Mouse (Mus musculus): ENCODE measurements around the gene Pou2f1. TPM values are rescaled to one million over a fixed set of nuclear protein-coding genes. Genes with fewer than 3 reads are reported as not detected.

Pou2f1 gene
- total and polyA plus RNA-seq, 3 experiments, result 7.6 to 11.4 (median 8.2) TPM

- Histone ChIP-seq H3K4me1 (ENCODE audit: control insufficient read depth, insufficient read depth, low read length) (no peaks in the 10 kb centered on the region), H3K9ac (ENCODE audit: low read depth, low read length) (no peak overlapping the region), H3K4me3 (no peak overlapping the region), H3K79me2 (replicated peaks; ENCODE audit: control insufficient read depth, insufficient read depth, low read length) (no peaks in the 10 kb centered on the region; the same call in none of the 2 replicates), H3K36me3 (ENCODE audit: control insufficient read depth, insufficient read depth, low read length) (peaks cover 5% of the 10 kb centered on the region), H3K27ac (no peak overlapping the region), H3K27me3 (ENCODE audit: control insufficient read depth, insufficient read depth, low read length) (no peaks in the 10 kb centered on the region)
- DNase-seq, result no peak
- WGBS, result 81% methylated on average over 5 of the region's 5 CpGs
- intact Hi-C loops (cut with DNase I), result no loop called here
- TF ChIP-seq EP300 (IDR thresholded peaks at IDR 0.05; ENCODE audit: insufficient read depth, low read depth, low read length), result no peak
- no peak for TF ChIP-seq CTCF (IDR thresholded peaks at IDR 0.05)
- TF ChIP-seq POLR2A (IDR thresholded peaks at IDR 0.05; ENCODE audit: insufficient read depth, low read depth, low read length), result no peak
Observed at GRCm38 (mm10) chr1:165933915-165934647, 68.4 kb downstream of the Pou2f1 start.

- Histone ChIP-seq H3K27ac (no peak overlapping the region), H3K27me3 (ENCODE audit: control insufficient read depth, insufficient read depth, low read length) (no peaks in the 10 kb centered on the region), H3K79me2 (replicated peaks; ENCODE audit: control insufficient read depth, insufficient read depth, low read length) (no peaks in the 10 kb centered on the region; the same call in none of the 2 replicates), H3K4me1 (ENCODE audit: control insufficient read depth, insufficient read depth, low read length) (no peaks in the 10 kb centered on the region), H3K4me3 (no peak overlapping the region), H3K36me3 (ENCODE audit: control insufficient read depth, insufficient read depth, low read length) (peaks cover 5% of the 10 kb centered on the region), H3K9ac (ENCODE audit: low read depth, low read length) (no peak overlapping the region)
- WGBS, result 98% methylated on average over 2 of the region's 2 CpGs
- DNase-seq, result no peak
- TF ChIP-seq CTCF (IDR thresholded peaks at IDR 0.05), result no peak
- TF ChIP-seq EP300 (IDR thresholded peaks at IDR 0.05; ENCODE audit: insufficient read depth, low read depth, low read length), result no peak
- TF ChIP-seq POLR2A (IDR thresholded peaks at IDR 0.05; ENCODE audit: insufficient read depth, low read depth, low read length), result no peak
- intact Hi-C loops (cut with DNase I), result no loop called here
Observed at GRCm38 (mm10) chr1:165932842-165933241, 69.6 kb downstream of the Pou2f1 start.

- WGBS, result 56% methylated on average over 3 of the region's 3 CpGs
- intact Hi-C loops (cut with DNase I), result no loop called here
- Histone ChIP-seq H3K36me3 (ENCODE audit: control insufficient read depth, insufficient read depth, low read length) (peaks cover 5% of the 10 kb centered on the region), H3K4me3 (no peak overlapping the region), H3K27ac (no peak overlapping the region), H3K79me2 (replicated peaks; ENCODE audit: control insufficient read depth, insufficient read depth, low read length) (no peaks in the 10 kb centered on the region; the same call in 1 of the 2 replicates), H3K4me1 (ENCODE audit: control insufficient read depth, insufficient read depth, low read length) (no peaks in the 10 kb centered on the region), H3K27me3 (ENCODE audit: control insufficient read depth, insufficient read depth, low read length) (no peaks in the 10 kb centered on the region), H3K9ac (ENCODE audit: low read depth, low read length) (no peak overlapping the region)
- no peak for DNase-seq
- TF ChIP-seq CTCF (IDR thresholded peaks at IDR 0.05), result no peak
- TF ChIP-seq POLR2A (IDR thresholded peaks at IDR 0.05; ENCODE audit: insufficient read depth, low read depth, low read length), result no peak
- no peak for TF ChIP-seq EP300 (IDR thresholded peaks at IDR 0.05; ENCODE audit: insufficient read depth, low read depth, low read length)
Observed at GRCm38 (mm10) chr1:165930510-165930909, 72.0 kb downstream of the Pou2f1 start.

- H3K27ac ChIP-seq, result no peak overlapping the region
- H3K36me3 ChIP-seq (ENCODE audit: control insufficient read depth, insufficient read depth, low read length), result peaks cover 7% of the 10 kb centered on the region
- TF ChIP-seq CTCF (IDR thresholded peaks at IDR 0.05) (no peak), EP300 (IDR thresholded peaks at IDR 0.05; ENCODE audit: insufficient read depth, low read depth, low read length) (no peak), POLR2A (IDR thresholded peaks at IDR 0.05; ENCODE audit: insufficient read depth, low read depth, low read length) (no peak)
- H3K4me3 ChIP-seq, result no peak overlapping the region
- H3K9ac ChIP-seq (ENCODE audit: low read depth, low read length), result no peak overlapping the region
- 84% methylated on average over 7 of the region's 7 CpGs for WGBS
- no peaks in the 10 kb centered on the region for H3K4me1 ChIP-seq (ENCODE audit: control insufficient read depth, insufficient read depth, low read length)
- H3K27me3 ChIP-seq (ENCODE audit: control insufficient read depth, insufficient read depth, low read length), result no peaks in the 10 kb centered on the region
- intact Hi-C loops (cut with DNase I), result no loop called here
- peaks cover 1% of the 10 kb centered on the region; the same call in 1 of the 2 replicates for H3K79me2 ChIP-seq (replicated peaks; ENCODE audit: control insufficient read depth, insufficient read depth, low read length)
- no peak for DNase-seq
Observed at GRCm38 (mm10) chr1:165927507-165928279, 74.8 kb downstream of the Pou2f1 start.

- no peaks in the 10 kb centered on the region for H3K27me3 ChIP-seq (ENCODE audit: control insufficient read depth, insufficient read depth, low read length)
- intact Hi-C loops (cut with DNase I), result no loop called here
- H3K27ac ChIP-seq, result no peak overlapping the region
- H3K79me2 ChIP-seq (replicated peaks; ENCODE audit: control insufficient read depth, insufficient read depth, low read length), result 0 out of 2 replicates have a peak, but pooled peaks cover 1% of the 10 kb centered on the region
- TF ChIP-seq EP300 (IDR thresholded peaks at IDR 0.05; ENCODE audit: insufficient read depth, low read depth, low read length), result no peak
- no peak overlapping the region for H3K4me3 ChIP-seq
- peaks cover 2% of the 10 kb centered on the region; the same call in 1 of the 2 replicates for H3K36me3 ChIP-seq (ENCODE audit: control insufficient read depth, insufficient read depth, low read length)
- no peak for DNase-seq
- H3K9ac ChIP-seq (ENCODE audit: low read depth, low read length), result no peak overlapping the region
- H3K4me1 ChIP-seq (ENCODE audit: control insufficient read depth, insufficient read depth, low read length), result no peaks in the 10 kb centered on the region
- 78% methylated on average over 2 of the region's 2 CpGs for WGBS
Observed at GRCm38 (mm10) chr1:165925207-165925606, 77.3 kb downstream of the Pou2f1 start.

- H3K27me3 ChIP-seq (ENCODE audit: control insufficient read depth, insufficient read depth, low read length), result no peaks in the 10 kb centered on the region
Observed at GRCm38 (mm10) chr1:165922488-165922887, 80.0 kb downstream of the Pou2f1 start.

More at GRCm38 (mm10) chr1:165922488-165922887, 80.0 kb downstream of the Pou2f1 start:
- intact Hi-C loops (cut with DNase I), result no loop called here
- Histone ChIP-seq H3K9ac (ENCODE audit: low read depth, low read length) (no peak overlapping the region), H3K27ac (no peak overlapping the region), H3K4me1 (ENCODE audit: control insufficient read depth, insufficient read depth, low read length) (no peaks in the 10 kb centered on the region), H3K79me2 (replicated peaks; ENCODE audit: control insufficient read depth, insufficient read depth, low read length) (0 out of 2 replicates have a peak, but pooled peaks cover 1% of the 10 kb centered on the region), H3K4me3 (no peak overlapping the region), H3K36me3 (ENCODE audit: control insufficient read depth, insufficient read depth, low read length) (peaks cover 4% of the 10 kb centered on the region; the same call in 1 of the 2 replicates)
- DNase-seq, result no peak
- 87% methylated on average over 1 of the region's 1 CpGs for WGBS
- TF ChIP-seq EP300 (IDR thresholded peaks at IDR 0.05; ENCODE audit: insufficient read depth, low read depth, low read length) (no peak), CTCF (IDR thresholded peaks at IDR 0.05) (no peak), POLR2A (IDR thresholded peaks at IDR 0.05; ENCODE audit: insufficient read depth, low read depth, low read length) (no peak)
